Mouse (Mus musculus) adrenal gland, postnatal 25 days (tissue): ENCODE data around the gene Tm4sf20. TPM values are rescaled to one million over a fixed set of nuclear protein-coding genes. Genes with fewer than 3 reads are reported as not detected.
A peak's percentile ranks its signal among the peaks of the same experiment; 100 is the strongest.

Experiments
- DNase-seq: peaks from one replicate; pipeline ENCODE4 v3.0.0; 2021; ENCODE audit warnings: mixed read lengths
- long read RNA-seq: library from polyadenylated mRNA; stranded (forward); transcript quantifications from one replicate; pipeline ENCODE4 v2.0.0, GENCODE M21; 2021
- total RNA-seq: library from RNA; stranded (reverse); gene quantifications from 2 replicates; pipeline ENCODE4 v1.2.3, GENCODE M21; 2021

The Tm4sf20 gene
- not detected in 2 replicates for total RNA-seq
- long read RNA-seq = 0 reads

DNA sequence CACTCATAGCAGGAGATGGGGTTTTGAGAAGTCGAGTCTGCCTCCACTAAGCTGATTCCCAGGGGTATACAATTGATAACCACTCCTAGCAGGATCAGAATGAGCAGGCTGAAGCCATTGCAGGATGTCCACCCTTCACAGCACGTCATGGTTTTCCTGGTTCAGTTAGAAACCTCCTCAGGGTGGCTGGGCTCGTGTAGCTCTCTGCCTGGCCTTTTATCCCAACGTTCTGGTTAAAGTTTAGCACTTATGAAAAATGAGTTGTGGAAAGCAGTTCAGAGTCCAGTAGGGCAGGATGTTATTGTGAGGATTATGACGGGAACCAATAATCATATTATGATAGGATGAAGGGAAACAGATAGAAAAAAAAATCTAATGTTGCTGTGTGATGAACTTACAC, at the start of gene Tm4sf20:
Tm4sf20 (minus strand) TSS at position 193 of the 400 bp plus-strand sequence.
- DNase-seq = no peak

DNA sequence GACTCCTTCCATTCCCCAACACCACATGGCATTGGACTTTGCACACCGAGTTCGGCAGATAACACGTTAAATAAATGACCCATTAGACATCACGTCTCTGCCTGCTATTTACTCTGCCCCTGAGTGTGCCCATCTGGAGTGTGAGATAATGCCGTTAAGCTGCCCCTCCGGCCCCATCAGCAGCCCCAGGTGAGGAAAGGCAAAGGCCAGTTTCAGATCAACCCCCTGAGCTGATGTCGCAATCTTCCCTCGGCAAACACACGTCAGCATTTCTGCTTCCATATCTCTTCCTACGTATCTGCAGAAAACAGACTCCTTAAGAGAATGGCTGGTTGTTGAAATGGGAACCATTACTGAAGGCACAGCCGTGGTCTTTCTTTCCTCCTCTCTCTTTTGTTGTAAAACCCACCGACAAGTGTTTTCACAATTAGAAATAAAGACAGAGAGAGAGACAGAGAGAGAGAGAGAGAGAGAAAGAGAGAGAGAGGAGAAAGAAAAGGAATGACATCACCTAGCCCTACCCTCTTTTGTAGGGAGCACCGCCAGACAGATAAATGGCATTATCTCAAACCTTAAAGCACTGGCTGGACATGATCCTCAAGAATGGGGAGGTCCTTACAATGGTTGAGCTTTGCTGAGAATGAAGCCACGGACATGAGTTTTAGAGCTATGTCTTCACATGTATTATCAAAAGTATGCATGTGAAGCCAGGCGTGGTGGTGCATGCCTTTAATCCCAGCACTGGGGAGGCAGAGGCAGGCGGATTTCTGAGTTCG, 47.9 kb upstream of the Tm4sf20 start:
- DNase-seq = no peak

DNA sequence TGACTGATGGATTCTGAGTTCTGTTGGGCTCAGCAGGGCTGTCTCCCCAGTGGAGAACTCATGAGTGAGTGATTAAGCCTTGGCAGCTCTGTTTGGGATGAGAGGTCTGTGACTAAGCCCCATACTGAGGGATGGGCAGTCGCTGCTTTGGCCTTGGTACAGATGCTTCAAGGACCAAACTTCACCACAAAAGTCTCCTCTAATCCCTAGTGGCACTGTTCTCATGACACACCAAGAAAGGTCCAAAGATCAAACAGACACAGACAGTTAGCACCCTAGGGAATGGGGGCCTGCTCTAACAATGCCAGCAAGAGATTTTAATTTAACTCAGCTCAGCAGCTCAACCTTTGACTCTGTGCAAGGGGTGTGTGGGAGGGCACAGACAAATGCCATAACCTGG, 43.5 kb upstream of the Tm4sf20 start:
- DNase-seq = peak; percentile 33

DNA sequence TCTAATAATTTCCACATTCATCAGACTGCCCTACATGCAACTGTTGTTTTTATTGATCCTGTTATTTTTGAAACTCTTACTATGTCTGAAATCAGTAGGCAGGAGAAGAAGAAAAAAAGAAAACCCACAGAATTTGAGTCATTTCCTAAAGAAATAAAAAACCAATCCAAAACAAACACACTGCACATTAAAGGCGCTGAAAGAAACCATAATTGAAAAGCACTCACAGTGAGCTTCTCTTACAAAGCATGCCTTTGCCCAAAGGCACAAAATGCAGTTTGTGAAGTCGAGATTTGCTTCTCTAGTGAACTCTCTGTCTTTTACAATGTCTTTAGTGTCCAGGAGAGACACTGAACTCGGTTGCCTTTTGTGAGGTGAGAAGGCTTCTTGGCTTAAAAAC, 40.3 kb upstream of the Tm4sf20 start:
- DNase-seq = no peak

DNA sequence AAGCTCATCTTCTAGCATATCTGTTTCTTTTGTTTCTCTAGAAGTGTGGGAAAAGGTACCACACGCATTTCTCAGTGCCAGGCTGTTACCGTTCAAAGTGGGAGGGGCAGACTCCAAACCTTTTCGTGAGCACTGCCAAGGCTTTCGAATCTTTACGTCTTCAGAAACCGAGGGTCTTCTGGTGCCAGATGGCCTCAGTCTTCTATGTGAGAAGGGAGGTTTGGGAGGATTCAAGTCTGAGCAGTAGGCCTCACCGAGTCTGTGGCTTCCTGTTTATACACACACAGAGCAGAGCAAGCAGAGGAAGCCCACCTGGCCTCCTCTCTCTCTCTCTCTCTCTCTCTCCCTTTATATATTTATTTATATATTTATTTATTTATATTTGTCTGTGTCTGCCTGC, 38.9 kb upstream of the Tm4sf20 start:
- DNase-seq = no peak

DNA sequence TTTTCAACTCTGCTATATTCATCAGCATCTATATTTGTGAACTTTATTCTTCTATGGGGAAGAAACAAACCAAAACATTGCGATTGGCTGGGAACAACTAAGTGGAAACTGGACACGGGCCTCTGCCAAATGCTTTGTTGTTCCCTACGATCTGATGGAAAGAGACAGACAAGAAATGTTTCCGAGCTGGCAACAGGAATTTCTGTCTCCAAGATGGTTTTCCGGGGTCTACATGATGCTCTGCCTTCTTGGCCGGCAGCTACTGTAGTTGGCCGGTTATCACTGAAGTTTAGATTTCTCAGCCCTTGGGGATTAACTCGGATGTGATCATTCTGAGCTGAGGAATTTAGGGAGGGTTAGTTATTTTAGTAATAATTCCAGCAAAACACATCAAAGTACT, 38.1 kb upstream of the Tm4sf20 start:
- DNase-seq = no peak

DNA sequence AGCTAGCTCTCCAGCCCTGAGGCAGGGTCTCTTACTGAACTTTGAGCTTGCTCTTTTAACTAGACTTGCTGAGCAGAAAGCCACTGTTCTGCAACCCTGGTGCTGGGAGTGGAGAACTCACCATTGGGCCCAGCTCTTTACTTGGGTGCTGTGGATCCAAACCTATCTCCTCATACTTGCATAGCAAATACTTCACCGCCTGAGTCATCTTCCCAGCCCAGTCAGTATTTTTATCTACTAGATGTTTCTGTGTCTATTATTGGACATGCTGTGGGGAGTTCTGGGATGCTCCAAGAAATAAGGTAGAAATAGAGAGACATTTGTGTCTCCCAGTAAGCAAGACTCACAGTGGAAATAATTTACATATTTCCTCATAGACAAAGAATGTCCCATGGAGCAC, 35.8 kb upstream of the Tm4sf20 start:
- DNase-seq = no peak

DNA sequence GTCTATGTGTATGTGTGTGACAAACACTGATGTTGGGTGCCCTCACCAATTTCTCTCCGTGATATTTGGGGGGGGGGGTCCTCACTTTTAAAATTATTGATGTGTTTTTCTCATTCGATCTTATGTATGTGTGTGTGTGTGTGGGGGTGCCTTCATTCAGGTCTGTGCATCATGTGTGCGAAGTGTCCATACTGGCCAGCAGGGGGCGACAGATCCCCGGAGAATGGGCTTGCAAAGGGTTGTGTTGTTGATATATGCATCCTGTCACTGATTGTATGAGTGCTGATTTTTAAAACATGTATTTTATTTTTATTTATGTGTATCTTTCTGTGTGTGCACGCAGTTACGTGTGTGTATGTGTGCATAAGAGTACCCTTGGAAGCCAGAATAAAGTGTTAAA, 35.3 kb upstream of the Tm4sf20 start:
- DNase-seq = no peak

DNA sequence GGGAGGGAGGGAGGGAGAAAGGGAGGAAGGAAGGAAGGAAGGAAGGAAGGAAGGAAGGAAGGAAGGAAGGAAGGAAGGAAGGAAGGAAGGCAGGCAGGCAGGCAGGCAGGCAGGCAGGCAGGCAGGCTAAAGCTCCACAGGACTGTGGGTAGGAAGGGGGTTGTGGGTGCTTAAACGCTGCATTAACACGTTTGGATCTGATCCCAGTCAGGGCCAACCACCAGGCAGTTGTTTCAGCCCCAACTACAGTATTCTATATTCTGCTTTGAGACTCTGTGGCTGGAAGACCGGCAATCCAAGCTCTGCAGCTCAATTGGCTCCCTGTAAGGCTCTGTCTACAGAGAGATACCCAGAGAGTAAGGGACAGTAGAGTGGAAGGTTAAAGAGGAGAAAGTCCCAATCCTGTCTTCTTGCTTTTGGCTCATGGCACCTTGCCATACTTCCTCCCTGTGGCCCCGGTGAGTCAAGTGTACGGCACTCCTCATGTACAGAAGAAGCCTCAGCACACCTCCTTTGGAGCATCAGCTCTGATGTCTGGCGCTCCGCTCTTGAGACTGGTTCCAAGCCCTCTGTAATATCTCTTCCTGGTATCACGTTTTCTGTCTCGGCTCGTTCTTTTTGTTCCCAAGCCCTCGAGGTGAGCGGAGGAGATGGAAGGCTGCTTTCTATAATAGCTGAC, 33.0 kb upstream of the Tm4sf20 start:
- DNase-seq = no peak

DNA sequence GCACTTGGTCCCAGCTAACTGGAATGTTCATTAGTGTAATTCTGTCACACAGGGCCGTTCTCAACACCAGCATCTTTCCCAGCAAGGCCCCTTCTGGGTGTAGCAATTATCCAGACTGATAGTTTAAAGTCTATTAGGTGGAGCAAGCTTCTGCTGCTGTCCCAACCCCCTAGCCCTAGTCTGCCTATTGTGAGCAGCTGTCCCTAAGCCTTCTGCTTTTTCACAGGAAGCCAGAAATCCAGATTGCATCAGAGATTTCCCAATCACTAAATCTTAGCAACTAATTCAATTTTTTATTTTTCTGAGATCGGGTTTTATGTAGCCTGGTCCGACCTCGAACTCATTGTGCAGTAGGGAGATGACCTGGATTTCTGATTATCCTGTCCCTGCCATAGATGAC, 30.7 kb upstream of the Tm4sf20 start:
- no peak for DNase-seq

DNA sequence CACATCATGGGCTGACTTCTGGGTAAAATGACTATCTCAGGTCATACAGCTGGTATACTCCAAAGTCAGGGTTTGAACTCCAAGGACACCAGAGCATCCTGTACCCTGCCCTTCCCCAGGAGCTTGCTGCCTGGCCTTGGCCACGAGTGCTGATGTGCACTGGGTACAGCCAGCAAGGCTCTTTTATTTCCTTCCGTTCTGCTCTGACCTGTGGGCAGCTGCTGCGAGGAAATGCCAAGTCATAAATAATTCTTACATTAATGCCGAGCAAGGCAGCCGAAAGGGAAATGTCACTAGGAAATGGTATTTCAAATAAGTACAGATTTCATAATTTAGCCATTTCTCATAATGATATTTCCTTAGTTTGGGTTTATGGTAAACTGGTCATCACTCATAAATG, 30.0 kb upstream of the Tm4sf20 start:
- DNase-seq = no peak

DNA sequence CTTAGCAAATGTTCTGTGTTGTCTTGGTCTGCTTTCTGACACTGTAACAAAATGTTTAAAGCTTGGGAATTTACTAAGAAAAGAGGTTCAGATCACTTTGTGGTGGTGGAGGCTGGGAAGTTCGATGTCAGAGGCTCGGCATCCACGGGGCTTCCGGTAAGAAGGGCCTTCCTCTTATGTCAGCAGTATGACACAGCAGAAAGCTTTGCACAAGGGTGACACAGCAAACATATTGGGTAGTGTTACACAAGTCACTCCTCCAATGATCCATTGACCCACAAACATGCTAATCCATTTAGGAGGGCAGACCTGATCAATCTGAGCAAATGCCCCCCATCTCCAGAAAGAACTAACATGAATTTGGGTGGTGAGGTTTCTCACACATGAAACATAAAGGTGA, 28.8 kb upstream of the Tm4sf20 start:
- DNase-seq = no peak

DNA sequence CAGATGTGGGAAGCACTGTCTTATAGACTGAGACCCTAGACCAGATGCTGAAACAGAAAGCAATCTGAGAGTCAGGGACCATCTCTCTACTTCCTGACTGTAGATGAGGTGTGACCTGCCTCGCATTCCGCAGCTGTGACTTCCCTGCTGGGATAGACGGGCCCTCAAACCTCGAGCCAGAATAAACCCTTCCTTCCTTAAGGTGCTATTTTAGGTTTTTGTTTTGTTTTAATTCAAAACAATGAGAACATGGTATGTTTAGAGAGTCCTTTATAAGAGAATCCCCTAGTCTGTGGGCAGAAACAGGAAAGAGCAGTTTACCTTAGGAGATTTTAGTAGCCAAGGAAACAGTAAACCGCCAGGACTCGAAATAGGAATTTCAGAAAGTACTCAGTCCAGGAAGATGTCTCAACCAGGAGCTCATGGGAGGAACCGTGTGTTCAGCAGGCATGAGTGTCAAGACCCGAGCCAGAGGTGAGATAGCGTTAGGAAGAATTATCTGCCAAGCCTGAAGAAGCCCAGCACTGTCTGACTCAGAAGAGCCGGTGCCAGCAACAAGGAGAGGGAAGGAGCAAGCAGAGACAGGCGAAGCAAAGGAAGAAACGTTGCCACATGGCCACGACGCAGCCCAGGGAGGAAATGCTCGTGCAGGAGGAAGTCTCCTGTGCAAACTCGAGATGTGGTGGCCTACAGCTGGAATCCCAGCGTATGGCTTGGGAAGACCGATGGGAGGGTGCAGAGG, 27.6 kb upstream of the Tm4sf20 start:
- DNase-seq = no peak

DNA sequence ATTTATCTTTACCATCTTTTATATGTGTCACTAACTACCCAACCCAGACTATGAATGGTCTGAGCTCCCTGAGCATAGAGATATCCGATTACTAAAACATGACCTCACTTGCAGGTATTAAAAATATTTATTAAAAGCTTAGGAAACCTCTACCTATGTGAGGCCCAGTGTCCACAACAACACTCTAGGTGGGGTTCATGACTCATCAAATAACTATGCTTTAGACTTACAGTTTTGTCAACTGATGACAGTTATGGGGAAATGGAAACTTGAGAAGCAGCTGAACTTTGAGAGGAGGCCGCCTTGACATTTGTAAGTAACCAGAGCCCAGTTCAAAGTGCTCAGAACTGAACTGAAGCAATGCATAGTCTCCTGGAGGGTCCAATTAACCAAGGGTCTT, 26.9 kb upstream of the Tm4sf20 start:
- DNase-seq = no peak

DNA sequence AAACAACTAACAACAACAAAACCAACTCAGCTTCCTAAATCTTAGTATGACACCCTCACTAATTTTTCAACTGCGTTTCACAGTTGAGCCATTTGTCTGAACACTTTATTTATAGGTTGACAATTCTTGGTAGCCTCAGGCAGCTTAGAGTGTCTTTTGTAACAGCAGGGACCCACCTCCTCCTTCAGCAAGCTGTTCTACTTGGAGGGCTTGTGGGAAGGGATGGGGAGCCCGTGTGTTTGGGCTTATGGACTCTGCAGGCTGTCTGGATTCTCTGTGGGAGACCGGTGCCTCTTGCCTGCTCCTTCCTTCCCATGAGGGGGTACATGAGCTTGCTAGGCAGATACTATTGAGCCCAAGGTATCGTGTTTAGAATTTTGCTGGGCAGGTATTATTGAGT, 25.7 kb upstream of the Tm4sf20 start:
- no peak for DNase-seq

DNA sequence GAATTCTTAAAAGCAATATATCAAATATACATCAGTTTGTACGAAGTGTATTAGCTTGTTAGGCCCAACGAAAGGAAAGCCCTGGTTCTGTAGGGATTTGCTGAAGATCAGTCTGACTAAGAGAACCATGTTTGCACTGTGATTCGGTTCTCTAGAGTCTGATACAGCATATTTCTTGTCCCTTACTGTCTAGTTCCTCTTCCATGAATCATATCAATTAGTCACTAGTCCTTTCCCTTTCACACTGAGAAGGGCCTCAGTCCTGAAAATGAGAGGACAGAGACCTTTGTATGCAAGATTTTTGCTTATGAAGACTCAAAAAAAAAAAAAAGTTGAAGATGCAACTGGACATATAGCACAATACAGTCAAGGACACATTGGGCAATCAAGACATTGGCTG, 24.8 kb upstream of the Tm4sf20 start:
- DNase-seq = no peak

DNA sequence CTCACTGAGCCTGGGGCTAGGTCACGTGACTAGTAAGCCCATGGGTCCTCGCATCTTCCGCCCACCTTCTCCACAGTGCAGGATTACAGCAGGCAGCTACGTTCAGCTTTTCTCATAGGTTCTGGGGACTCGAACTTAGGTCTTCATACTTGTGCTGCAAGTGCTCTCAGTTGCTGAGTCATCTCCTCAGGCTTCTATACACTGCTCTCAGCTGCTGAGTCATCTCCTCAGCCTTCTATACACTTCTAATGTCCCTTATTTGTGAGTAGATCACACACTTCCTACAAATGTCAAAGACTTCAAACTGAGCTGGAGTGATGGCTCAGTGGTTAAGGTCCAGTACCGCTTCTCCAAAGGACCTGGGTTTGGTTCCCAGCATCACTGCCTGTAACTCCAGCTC, 24.0 kb upstream of the Tm4sf20 start:
- no peak for DNase-seq

DNA sequence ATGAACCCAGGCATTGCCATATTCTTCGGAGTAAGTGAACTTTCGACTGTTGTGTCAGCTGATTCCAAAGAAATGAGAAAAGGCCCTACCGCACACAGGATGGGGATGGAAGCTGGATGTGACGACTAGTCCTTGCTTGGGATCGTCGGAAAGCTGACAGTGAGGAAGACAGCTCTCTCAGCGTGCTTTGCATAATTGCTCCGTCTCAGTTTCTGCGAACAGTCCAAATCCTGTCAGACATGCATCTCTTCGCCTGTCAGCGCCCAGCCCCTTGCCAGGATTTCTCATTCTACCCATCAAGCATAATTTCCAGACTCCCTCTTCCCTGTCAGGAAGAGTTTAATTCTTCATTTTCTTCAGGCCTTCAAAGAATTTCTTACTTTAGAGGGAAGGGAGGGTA, 22.8 kb upstream of the Tm4sf20 start:
- DNase-seq = no peak

DNA sequence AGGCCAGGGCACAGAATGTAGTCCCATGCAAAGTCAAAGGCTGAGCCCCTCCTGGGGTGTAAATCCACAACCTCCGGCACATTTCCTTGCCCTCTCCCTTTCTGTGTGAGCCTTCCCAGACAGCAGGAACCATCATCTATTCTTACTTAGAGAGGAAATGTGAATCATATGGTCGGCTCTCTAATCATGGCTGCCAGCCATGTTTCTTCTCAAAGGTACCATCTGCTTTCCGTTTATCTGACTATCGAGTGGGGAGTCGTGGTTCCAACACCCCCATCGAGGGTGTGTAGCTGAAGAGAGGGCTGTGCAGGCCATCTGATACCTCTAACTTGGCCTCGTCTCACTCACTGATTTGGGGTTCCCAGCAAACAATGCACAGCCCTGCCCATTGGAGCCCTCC, 19.8 kb upstream of the Tm4sf20 start:
- no peak for DNase-seq

DNA sequence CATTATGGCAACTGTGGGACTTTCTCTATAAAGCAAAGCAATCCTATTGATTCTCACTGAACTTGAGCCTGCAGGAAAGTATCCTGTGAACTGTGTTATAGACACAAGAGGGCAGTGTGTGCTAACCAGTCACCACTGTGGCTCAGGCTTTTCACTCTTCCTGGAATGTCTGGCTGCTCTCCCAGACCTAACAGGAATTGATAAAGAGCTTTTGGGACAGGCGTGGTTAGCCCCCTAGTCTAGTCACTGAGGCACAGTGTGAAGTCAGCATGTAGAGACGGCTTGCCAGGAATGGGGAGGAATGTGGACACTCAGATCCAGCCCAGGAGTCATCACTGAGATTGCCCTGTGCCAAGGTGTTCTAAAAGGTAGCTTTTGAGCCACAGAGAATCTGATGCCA, 19.2 kb upstream of the Tm4sf20 start:
- DNase-seq = peak; percentile 43

DNA sequence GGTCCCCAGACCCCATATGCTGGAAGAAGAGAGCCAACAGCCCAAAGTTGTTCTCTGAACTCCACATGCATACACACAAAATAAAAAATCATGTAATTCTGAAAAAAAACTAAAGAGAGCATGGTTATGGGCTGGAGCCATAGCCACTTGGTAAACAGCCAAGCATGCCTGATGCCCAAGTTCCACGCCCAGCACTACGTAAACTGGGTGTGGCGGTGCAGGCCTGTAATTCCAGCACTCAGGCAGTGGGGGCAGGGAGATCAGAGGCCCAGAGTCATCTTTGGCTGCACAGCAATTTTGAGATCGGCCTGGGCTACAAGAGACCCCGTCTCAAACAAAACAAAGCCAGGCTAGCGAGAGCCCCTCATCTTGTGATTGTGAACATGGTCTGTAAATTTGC, 17.3 kb upstream of the Tm4sf20 start:
- DNase-seq = no peak

DNA sequence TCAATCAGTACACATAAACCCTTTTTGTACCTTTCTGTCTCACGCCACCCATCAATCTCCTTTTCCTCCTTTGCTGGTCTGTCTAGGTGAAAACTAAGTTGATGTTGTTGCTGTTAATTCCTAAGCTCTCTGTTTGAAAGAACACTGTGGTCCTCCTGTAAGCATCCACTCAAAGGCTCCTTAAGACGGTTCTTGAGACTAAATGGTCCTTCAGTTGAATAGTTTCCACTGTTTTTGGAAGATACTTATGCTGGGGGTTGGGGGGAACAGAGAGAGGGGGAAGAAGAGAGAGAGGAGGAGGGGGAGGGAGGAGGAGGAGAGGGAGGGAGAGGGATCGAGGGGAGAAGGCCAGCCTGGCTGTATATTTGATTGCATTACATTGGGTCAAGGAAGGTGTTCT, 15.3 kb upstream of the Tm4sf20 start:
- DNase-seq = no peak

DNA sequence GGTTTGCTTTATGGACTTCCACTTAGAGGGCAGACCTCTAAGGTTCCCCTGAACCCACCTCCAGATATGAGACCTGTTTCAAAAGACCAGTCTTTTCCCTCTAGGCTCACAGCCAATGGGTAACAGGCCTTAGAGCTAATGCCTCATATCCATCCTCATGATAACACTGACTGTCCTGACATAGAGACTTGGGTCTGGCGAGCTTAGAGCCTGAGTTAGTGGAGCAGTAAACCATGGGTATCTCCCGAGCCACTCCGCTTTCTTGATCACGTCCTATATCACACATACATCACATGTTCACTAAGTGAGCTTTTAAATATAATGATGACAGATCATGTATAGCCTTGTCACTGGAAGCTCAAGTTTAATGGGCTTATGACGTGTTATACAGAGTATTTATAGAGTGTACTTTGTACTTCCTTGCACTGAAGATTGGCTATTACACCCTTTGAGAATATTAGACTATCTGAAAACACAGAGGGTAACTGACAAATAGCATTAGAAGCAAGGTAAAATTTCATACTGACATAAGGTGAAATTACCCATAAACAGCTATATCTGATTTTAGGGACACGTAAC, 11.2 kb upstream of the Tm4sf20 start:
- DNase-seq = no peak
